Mouse (Mus musculus): ENCODE data around the gene Iqcf4. TPM values are rescaled to one million over a fixed set of nuclear protein-coding genes. Genes with fewer than 3 reads are reported as not detected.
"Not testable (repeated sequence)": the region's sequence is repeated elsewhere in the genome, so short reads cannot be mapped to it uniquely, and the experiment has no call there.

Gene Iqcf4
- total RNA-seq, 1 experiment: not detected

GRCm38 (mm10) chr9:106610727-106611126, 39.9 kb upstream of the Iqcf4 start:
- no peak for DNase-seq (ENCODE audit: low read depth, low spot score)
- TF ChIP-seq ZC3H11A (IDR thresholded peaks at IDR 0.05; ENCODE audit: borderline replicate concordance, low read depth, low read length): no peak
- no peak for TF ChIP-seq CHD2 (IDR thresholded peaks at IDR 0.05; ENCODE audit: low read depth, low read length)
- in situ Hi-C loops (cut with MboI; ENCODE audit: low sequenced_read_pairs in 2 of 2, unreplicated experiment in 2 of 2): no loop called here

GRCm38 (mm10) chr9:106600546-106600945, 29.8 kb upstream of the Iqcf4 start:
- H3K4me1 ChIP-seq (ENCODE audit: control insufficient read depth in 2 of 2, insufficient read depth in 2 of 2, low read length in 2 of 2, poor library complexity in 1 of 2): no peaks in the 10 kb centered on the region
- H3K27ac ChIP-seq (ENCODE audit: insufficient read depth, low read depth, low read length, poor library complexity, severe bottlenecking): no peak overlapping the region
- peak; percentile 64 for DNase-seq (ENCODE audit: low read depth, low spot score)
- H3K9me3 ChIP-seq (ENCODE audit: control insufficient read depth, insufficient read depth, low read depth, low read length): no peaks in the 10 kb centered on the region
- TF ChIP-seq MAFK (IDR thresholded peaks at IDR 0.05; ENCODE audit: insufficient read depth, low read depth, low read length) (no peak), ZC3H11A (IDR thresholded peaks at IDR 0.05; ENCODE audit: borderline replicate concordance, low read depth, low read length) (peak; percentile 23; the same call in 1 of the 2 replicates), ZNF384 (IDR thresholded peaks at IDR 0.05; ENCODE audit: low read depth, low read length) (peak; percentile 84)
- in situ Hi-C loops (cut with MboI; ENCODE audit: low sequenced_read_pairs in 2 of 2, unreplicated experiment in 2 of 2): no loop called here
- no peaks in the 10 kb centered on the region for H3K36me3 ChIP-seq (ENCODE audit: control insufficient read depth, insufficient read depth, low read length, poor library complexity, severe bottlenecking)
- H3K9ac ChIP-seq (ENCODE audit: insufficient read depth, low read depth, low read length, poor library complexity, severe bottlenecking): peak overlapping the region; percentile 11; the same call in 1 of the 2 replicates
- H3K4me3 ChIP-seq (ENCODE audit: insufficient read depth in 1 of 2, low read depth in 1 of 2, low read length in 2 of 2, poor library complexity in 1 of 2, severe bottlenecking in 1 of 2): no peak overlapping the region

More at GRCm38 (mm10) chr9:106610727-106611126, 39.9 kb upstream of the Iqcf4 start:
- Histone ChIP-seq H3K9ac (ENCODE audit: insufficient read depth, low read depth, low read length, poor library complexity, severe bottlenecking) (no peak overlapping the region), H3K36me3 (ENCODE audit: control insufficient read depth, insufficient read depth, low read length, poor library complexity, severe bottlenecking) (no peaks in the 10 kb centered on the region), H3K4me1 (ENCODE audit: control insufficient read depth in 2 of 2, insufficient read depth in 2 of 2, low read length in 2 of 2, poor library complexity in 1 of 2) (no peaks in the 10 kb centered on the region), H3K27ac (ENCODE audit: insufficient read depth, low read depth, low read length, poor library complexity, severe bottlenecking) (no peak overlapping the region), H3K9me3 (ENCODE audit: control insufficient read depth, insufficient read depth, low read depth, low read length) (no peaks in the 10 kb centered on the region), H3K4me3 (ENCODE audit: insufficient read depth in 1 of 2, low read depth in 1 of 2, low read length in 2 of 2, poor library complexity in 1 of 2, severe bottlenecking in 1 of 2) (no peak overlapping the region)

- no peaks in the 10 kb centered on the region for H3K9me3 ChIP-seq (ENCODE audit: control insufficient read depth, insufficient read depth, low read depth, low read length)
- no peak overlapping the region for H3K27ac ChIP-seq (ENCODE audit: insufficient read depth, low read depth, low read length, poor library complexity, severe bottlenecking)
- no peak for TF ChIP-seq HCFC1 (IDR thresholded peaks at IDR 0.05; ENCODE audit: borderline replicate concordance, insufficient read depth, low read length)
- TF ChIP-seq CHD2 (IDR thresholded peaks at IDR 0.05; ENCODE audit: low read depth, low read length): no peak
- TF ChIP-seq ZNF384 (IDR thresholded peaks at IDR 0.05; ENCODE audit: low read depth, low read length): no peak
- TF ChIP-seq MAFK (IDR thresholded peaks at IDR 0.05; ENCODE audit: insufficient read depth, low read depth, low read length): no peak
- no peak for TF ChIP-seq ZC3H11A (IDR thresholded peaks at IDR 0.05; ENCODE audit: borderline replicate concordance, low read depth, low read length)
- no peak overlapping the region for H3K9ac ChIP-seq (ENCODE audit: insufficient read depth, low read depth, low read length, poor library complexity, severe bottlenecking)
- H3K4me1 ChIP-seq (ENCODE audit: control insufficient read depth in 2 of 2, insufficient read depth in 2 of 2, low read length in 2 of 2, poor library complexity in 1 of 2): no peaks in the 10 kb centered on the region
- no peak overlapping the region; a peak in 1 of 4 replicates for H3K4me3 ChIP-seq (ENCODE audit: insufficient read depth in 1 of 2, low read depth in 1 of 2, low read length in 2 of 2, poor library complexity in 1 of 2, severe bottlenecking in 1 of 2)
- DNase-seq (ENCODE audit: low read depth, low spot score): no peak
- in situ Hi-C loops (cut with MboI; ENCODE audit: low sequenced_read_pairs in 2 of 2, unreplicated experiment in 2 of 2): no loop called here
- H3K36me3 ChIP-seq (ENCODE audit: control insufficient read depth, insufficient read depth, low read length, poor library complexity, severe bottlenecking): no peaks in the 10 kb centered on the region
Observed at GRCm38 (mm10) chr9:106598466-106598865, 27.7 kb upstream of the Iqcf4 start.

GRCm38 (mm10) chr9:106595836-106596235, 25.0 kb upstream of the Iqcf4 start:
- Histone ChIP-seq H3K4me3 (ENCODE audit: insufficient read depth in 1 of 2, low read depth in 1 of 2, low read length in 2 of 2, poor library complexity in 1 of 2, severe bottlenecking in 1 of 2) (no peak overlapping the region), H3K36me3 (ENCODE audit: control insufficient read depth, insufficient read depth, low read length, poor library complexity, severe bottlenecking) (no peaks in the 10 kb centered on the region), H3K4me1 (ENCODE audit: control insufficient read depth in 2 of 2, insufficient read depth in 2 of 2, low read length in 2 of 2, poor library complexity in 1 of 2) (no peaks in the 10 kb centered on the region), H3K9ac (ENCODE audit: insufficient read depth, low read depth, low read length, poor library complexity, severe bottlenecking) (no peak overlapping the region), H3K9me3 (ENCODE audit: control insufficient read depth, insufficient read depth, low read depth, low read length) (no peaks in the 10 kb centered on the region), H3K27ac (ENCODE audit: insufficient read depth, low read depth, low read length, poor library complexity, severe bottlenecking) (no peak overlapping the region)
- in situ Hi-C loops (cut with MboI; ENCODE audit: low sequenced_read_pairs in 2 of 2, unreplicated experiment in 2 of 2): no loop called here
- TF ChIP-seq MAFK (IDR thresholded peaks at IDR 0.05; ENCODE audit: insufficient read depth, low read depth, low read length) (no peak), ZC3H11A (IDR thresholded peaks at IDR 0.05; ENCODE audit: borderline replicate concordance, low read depth, low read length) (no peak), CHD2 (IDR thresholded peaks at IDR 0.05; ENCODE audit: low read depth, low read length) (no peak)
- no peak for DNase-seq (ENCODE audit: low read depth, low spot score)

GRCm38 (mm10) chr9:106595402-106595801, 24.6 kb upstream of the Iqcf4 start:
- H3K9ac ChIP-seq (ENCODE audit: insufficient read depth, low read depth, low read length, poor library complexity, severe bottlenecking); H3K4me3 ChIP-seq (ENCODE audit: insufficient read depth in 1 of 2, low read depth in 1 of 2, low read length in 2 of 2, poor library complexity in 1 of 2, severe bottlenecking in 1 of 2); in situ Hi-C loops (cut with MboI; ENCODE audit: low sequenced_read_pairs in 2 of 2, unreplicated experiment in 2 of 2); H3K4me1 ChIP-seq (ENCODE audit: control insufficient read depth in 2 of 2, insufficient read depth in 2 of 2, low read length in 2 of 2, poor library complexity in 1 of 2); DNase-seq (ENCODE audit: low read depth, low spot score); H3K27ac ChIP-seq (ENCODE audit: insufficient read depth, low read depth, low read length, poor library complexity, severe bottlenecking); H3K36me3 ChIP-seq (ENCODE audit: control insufficient read depth, insufficient read depth, low read length, poor library complexity, severe bottlenecking); H3K9me3 ChIP-seq (ENCODE audit: control insufficient read depth, insufficient read depth, low read depth, low read length): not testable (repeated sequence)

All from ES-E14 (cell line).